Mouse (Mus musculus) forebrain, embryonic 15.5 days (tissue): ENCODE results near the gene Tbkbp1. TPM values are rescaled to one million over a fixed set of nuclear protein-coding genes. Genes with fewer than 3 reads are reported as not detected.

Source experiments
- ATAC-seq: fragments of 200-750 bp; cut with Nextera tagmentation; replicated peaks from 2 replicates; pipeline ENCODE4 v1.8.0; 2017; ENCODE audit warnings: mild to moderate bottlenecking, moderate TSS enrichment, moderate library complexity
- H3K27ac ChIP-seq: fragments of 300-500 bp; sonication (generic); replicated peaks from 2 replicates; pipeline ENCODE4 v1.5.1; 2015; ENCODE audit warnings: mild to moderate bottlenecking, inconsistent platforms
- H3K27me3 ChIP-seq: fragments of 300-500 bp; sonication (generic); 2 replicates; pipeline ENCODE4 v1.6.1; 2015; ENCODE audit warnings: inconsistent platforms
- H3K36me3 ChIP-seq: fragments of 300-500 bp; sonication (generic); 2 replicates; pipeline ENCODE4 v1.6.1; 2015; ENCODE audit warnings: mild to moderate bottlenecking, inconsistent platforms
- H3K4me1 ChIP-seq: fragments of 300-500 bp; sonication (generic); 2 replicates; pipeline ENCODE4 v1.6.1; 2015; ENCODE audit warnings: inconsistent platforms
- H3K4me2 ChIP-seq: fragments of 300-500 bp; sonication (generic); replicated peaks from 2 replicates; pipeline ENCODE4 v1.6.1; 2015; ENCODE audit warnings: mild to moderate bottlenecking, inconsistent platforms
- H3K4me3 ChIP-seq: fragments of 300-500 bp; sonication (generic); 2 replicates; pipeline ENCODE4 v1.5.1; 2015; ENCODE audit warnings: mild to moderate bottlenecking, inconsistent platforms
- H3K9ac ChIP-seq: fragments of 300-500 bp; sonication (generic); replicated peaks from 2 replicates; pipeline ENCODE4 v1.6.1; 2015; ENCODE audit warnings: mild to moderate bottlenecking, inconsistent platforms
- H3K9me3 ChIP-seq: fragments of 300-500 bp; sonication (generic); 2 replicates; pipeline ENCODE4 v1.6.1; 2016; ENCODE audit warnings: inconsistent platforms
- WGBS: fragments of 180-500 bp; shearing (Covaris S2); methylation state at CpG from one replicate; pipeline ENCODE4 v1.1.7; 2015; ENCODE audit warnings: mixed read lengths; 5-methylcytosine and 5-hydroxymethylcytosine counted together
- polyA plus RNA-seq: library from polyadenylated mRNA; unstranded; fragments of >200 nt; fragmentation: Nextera tagmentation; extraction: Ambion mirVana; gene quantifications from 2 replicates; pipeline ENCODE4 v1.2.1, GENCODE M21; 2015

Gene Tbkbp1
- polyA plus RNA-seq, 1 experiment from 2014 or later: 6.2 TPM

DNA sequence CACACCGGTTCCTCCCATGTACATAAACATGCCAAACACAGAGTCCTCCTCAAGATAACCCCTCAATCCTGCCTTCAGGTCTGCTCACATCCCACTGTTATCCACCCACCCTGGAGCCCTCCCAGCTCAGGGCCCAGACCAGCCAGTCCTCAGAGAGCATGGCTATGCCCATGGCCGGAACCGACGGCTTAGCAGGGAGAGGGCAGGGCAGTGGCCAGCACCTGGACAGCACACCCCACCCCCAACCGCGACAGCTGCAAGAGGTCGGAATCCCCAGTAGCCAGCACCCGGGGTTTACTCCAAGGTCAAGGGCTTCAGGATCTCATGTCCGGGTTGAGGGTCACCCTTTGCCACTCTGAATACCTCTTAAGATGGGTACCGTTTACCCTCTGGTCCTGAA is 31.1 kb downstream of the Tbkbp1 start:
- no peaks in the 10 kb centered on the region for H3K9me3 ChIP-seq
- H3K4me2 ChIP-seq: no peak overlapping the region
- H3K9ac ChIP-seq: no peak overlapping the region
- no peak for ATAC-seq
- H3K27ac ChIP-seq: no peak overlapping the region
- no peak overlapping the region for H3K4me3 ChIP-seq
- no peaks in the 10 kb centered on the region for H3K36me3 ChIP-seq
- H3K4me1 ChIP-seq: peaks cover 5% of the 10 kb centered on the region
- H3K27me3 ChIP-seq: peaks cover 38% of the 10 kb centered on the region
- 54% methylated on average over 10 of the region's 10 CpGs for WGBS

DNA sequence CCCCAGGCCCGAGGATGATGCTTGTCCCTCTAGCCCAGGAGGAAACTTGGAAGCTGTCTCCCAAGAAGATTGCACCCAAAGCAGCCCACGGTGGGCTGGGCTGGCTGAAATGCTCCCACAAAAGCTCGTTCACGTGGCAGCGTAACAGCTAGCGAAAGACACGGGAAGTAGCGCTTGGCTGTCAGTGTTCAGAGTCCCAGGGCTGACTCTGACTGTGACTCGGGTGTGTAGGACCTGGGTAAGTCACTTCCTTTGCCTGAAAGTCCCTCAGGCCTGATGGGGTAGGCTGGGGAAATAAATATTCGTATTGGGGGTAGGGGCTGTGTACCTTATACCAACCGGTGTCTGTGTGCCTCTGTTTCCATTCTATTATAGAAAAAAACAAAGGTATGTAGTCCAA is 35.5 kb downstream of the Tbkbp1 start:
- Histone ChIP-seq H3K4me1 (peaks cover 16% of the 10 kb centered on the region), H3K9me3 (no peaks in the 10 kb centered on the region), H3K4me2 (peak overlapping the region; percentile 52; the same call in 1 of the 2 replicates), H3K27ac (no peak overlapping the region), H3K9ac (no peak overlapping the region), H3K27me3 (peaks cover 70% of the 10 kb centered on the region), H3K36me3 (no peaks in the 10 kb centered on the region), H3K4me3 (no peak overlapping the region)
- 9% methylated on average over 11 of the region's 11 CpGs for WGBS
- no peak for ATAC-seq

DNA sequence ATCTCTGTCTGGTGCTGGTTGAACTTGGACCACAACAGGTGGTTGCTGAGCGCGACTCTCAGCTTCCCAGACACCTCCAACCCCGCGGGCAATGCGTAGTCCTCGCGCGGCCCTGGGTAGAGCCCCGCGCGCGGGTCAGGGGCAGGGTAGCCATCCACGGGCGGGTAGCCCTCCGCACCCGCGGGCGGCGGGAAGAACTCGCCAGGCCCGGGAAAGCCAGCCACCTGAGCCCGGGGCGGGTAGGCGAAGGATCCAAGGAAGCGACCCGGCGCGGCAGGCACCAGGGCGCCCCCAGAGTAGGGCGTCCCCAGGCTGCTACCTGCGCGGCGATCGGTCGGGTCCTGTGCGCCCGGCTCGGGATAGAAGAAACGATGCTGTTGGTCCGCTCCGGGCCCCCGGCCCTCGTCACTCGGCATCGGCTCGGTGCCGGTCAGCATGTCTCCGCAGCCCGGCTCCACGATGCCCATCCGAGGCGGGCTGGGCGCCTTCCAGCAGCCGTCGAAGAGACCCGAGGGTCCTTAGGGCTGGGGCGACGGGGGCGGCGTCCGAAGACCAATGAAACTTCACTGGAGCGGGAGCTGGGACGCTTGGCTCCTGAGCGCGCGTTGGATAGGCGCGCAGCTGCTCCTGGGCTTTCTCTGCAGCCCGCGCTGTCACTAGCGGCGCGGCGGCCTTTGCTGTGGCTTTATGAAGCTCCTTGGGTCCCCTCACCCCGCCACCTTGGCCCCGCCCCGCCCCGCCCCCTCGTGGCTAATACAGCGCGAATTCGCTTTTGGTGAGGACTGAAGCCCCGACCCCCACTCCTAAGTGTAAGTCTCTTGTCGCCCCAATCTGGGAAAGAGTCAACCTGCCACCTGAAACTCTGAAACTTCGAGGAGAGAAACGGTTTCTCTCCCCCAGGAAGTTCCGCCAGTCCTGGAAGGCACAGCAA is 36.4 kb downstream of the Tbkbp1 start, which contains the start of gene Tbx21:
TSS of gene Tbx21 (minus strand) at position 661 of the 931 bp plus-strand sequence.
- Histone ChIP-seq H3K4me2 (peak within 1 kb of the TSS; percentile 52), H3K9ac (no peak within 1 kb of the TSS), H3K9me3 (no peaks in the 10 kb centered on the region), H3K4me1 (peaks cover 16% of the 10 kb centered on the region), H3K27ac (no peak within 1 kb of the TSS), H3K36me3 (no peaks in the 10 kb centered on the region), H3K4me3 (peak within 1 kb of the TSS; percentile 35), H3K27me3 (peaks cover 70% of the 10 kb centered on the region)
- WGBS: under 1% methylated on average over 87 of the region's 87 CpGs
- no peak for ATAC-seq

DNA sequence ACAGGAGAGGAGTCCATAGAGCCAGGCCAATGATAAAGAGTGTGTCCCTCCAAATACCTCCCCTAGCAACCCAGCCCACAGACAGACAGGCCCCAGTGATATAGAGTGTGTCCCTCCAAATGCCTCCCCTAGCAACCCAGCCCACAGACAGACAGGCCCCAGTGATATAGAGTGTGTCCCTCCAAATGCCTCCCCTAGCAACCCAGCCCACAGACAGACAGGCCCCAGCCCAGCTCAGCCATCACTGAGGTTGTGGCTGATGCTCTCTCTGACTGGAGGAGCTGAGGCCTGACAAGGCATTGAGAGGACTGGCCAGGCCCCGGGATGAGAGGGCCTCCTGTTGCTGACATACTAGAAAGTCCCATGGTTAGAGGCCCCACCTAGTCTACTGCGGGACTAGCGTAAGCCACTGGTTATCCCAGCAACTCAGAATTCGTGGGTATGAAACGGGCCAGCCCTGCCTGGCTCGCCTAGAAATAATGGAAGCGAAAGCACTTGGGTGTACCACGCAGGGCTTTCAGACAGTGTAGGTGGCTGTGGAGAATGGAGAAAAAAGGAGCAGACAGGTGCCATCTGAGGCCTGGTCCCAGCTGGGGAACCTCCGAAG is 38.7 kb downstream of the Tbkbp1 start:
- 74% methylated on average over 9 of the region's 9 CpGs for WGBS
- peaks cover 53% of the 10 kb centered on the region for H3K27me3 ChIP-seq
- H3K36me3 ChIP-seq: no peaks in the 10 kb centered on the region
- ATAC-seq: no peak
- H3K9ac ChIP-seq: no peak overlapping the region
- no peaks in the 10 kb centered on the region for H3K9me3 ChIP-seq
- peaks cover 16% of the 10 kb centered on the region for H3K4me1 ChIP-seq
- no peak overlapping the region for H3K4me2 ChIP-seq
- H3K27ac ChIP-seq: no peak overlapping the region
- H3K4me3 ChIP-seq: no peak overlapping the region

DNA sequence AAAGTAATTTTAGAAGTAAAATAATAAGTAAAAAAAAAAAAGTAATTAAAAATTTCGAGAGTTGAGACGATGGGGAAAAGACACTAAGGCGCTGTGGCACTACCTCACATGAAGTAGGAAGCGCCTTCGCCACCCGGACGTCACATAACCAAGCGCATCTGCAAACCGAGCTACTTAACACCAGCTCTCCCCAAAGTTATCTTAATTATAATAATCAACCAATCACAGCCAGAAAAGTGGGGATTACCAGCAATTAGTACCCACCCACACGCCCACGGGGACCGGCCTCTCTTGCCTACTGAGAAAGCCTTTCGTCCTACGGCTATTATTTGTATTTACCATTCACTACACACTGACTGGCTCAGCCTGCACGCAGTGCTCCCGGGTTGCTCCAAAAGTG is 42.3 kb downstream of the Tbkbp1 start:
- ATAC-seq: no peak
- 57% methylated on average over 16 of the region's 16 CpGs for WGBS

DNA sequence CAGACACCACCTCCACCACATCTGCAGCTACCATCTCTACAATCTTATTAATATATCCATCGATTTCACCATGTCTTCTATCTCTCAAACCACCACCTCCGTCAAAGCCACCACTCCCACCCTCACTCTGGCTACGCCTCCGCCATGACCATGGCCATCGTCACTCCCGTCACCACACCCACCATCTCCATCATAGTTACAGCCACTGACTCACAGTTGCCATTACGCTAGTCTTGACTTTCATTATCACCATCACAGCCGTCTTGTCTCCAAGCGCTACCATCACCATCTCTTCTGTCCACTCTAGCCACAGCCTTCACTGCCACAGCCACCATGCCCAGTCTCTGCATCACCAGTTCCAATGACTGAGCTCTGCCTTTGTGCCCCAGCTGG is 47.2 kb downstream of the Tbkbp1 start:
- Histone ChIP-seq H3K4me1 (no peaks in the 10 kb centered on the region), H3K4me3 (no peak overlapping the region), H3K27me3 (peaks cover 8% of the 10 kb centered on the region; the same call in 1 of the 2 replicates), H3K9ac (no peak overlapping the region), H3K36me3 (no peaks in the 10 kb centered on the region), H3K27ac (no peak overlapping the region), H3K9me3 (no peaks in the 10 kb centered on the region), H3K4me2 (no peak overlapping the region)
- WGBS: 97% methylated on average over 9 of the region's 9 CpGs
- no peak for ATAC-seq

More for the DNA sequence above, 42.3 kb downstream of the Tbkbp1 start:
- Histone ChIP-seq H3K4me1 (peaks cover 1% of the 10 kb centered on the region; the same call in 1 of the 2 replicates), H3K4me2 (no peak overlapping the region), H3K27me3 (peaks cover 19% of the 10 kb centered on the region), H3K9me3 (no peaks in the 10 kb centered on the region), H3K4me3 (no peak overlapping the region), H3K36me3 (no peaks in the 10 kb centered on the region), H3K27ac (no peak overlapping the region), H3K9ac (no peak overlapping the region)

DNA sequence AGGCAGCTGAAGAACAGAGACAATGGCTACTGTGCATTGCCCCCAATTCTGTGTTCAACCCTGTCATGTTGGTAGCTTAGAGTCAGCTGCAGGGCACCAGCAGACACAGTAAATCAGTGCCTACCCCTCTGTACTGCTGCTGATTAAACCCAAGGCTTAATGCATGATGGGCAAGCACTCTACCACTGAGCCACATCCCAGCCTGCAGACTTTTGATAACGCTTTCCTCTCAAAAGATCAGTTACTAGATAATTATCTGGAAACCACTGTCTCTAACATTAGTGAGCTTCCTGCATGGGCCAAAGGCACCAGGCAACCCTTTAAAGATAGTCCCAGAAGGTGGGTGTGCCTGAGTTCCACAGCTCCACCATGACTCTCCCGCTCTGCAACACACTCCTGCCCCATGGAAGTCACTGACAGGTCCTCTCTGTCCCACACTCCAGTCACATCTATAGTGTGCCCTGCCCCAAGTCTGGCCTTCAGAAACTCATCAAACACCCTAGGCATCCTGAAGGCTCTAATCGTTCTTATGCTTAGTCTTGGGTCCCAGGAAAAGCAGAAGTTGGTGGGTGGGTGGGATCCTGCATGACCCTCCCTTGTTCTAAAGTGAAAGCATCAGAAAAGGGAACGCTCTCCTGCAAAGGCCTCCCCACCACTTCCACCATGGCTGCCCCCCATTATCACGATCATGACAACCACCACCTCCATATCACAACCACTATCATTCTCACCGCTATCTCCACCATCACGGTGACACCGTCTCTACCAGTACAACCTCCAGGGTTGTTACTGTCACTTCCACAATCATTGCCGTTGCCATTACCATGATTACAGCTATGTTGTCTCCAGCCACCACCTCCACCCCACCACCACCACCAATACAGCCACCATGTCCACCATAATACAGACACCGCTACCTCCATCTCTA is 47.9 kb downstream of the Tbkbp1 start:
- Histone ChIP-seq H3K27me3 (peaks cover 12% of the 10 kb centered on the region; the same call in 1 of the 2 replicates), H3K9ac (no peak overlapping the region)
- WGBS: 97% methylated on average over 10 of the region's 10 CpGs

DNA sequence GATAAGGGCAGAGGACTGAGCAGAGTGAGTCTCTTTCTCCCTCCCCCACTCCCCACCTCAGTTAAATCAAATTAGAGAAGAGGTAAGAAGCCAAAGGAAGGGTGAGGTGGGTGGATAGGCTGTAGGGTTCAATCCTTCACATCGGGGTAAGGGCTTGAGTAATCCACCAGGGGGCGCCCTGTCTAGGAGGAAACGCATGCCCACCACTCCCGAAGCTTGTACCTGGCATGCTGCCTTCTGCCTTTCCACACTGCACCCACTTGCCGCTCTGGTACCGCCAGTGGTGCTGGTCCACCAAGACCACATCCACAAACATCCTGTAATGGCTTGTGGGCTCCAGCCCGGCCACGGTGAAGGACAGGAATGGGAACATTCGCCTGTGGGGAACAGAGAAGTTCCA is 49.6 kb downstream of the Tbkbp1 start:
- H3K4me2 ChIP-seq: no peak overlapping the region
- no peak for ATAC-seq
- no peaks in the 10 kb centered on the region for H3K9me3 ChIP-seq
- WGBS: 22% methylated on average over 9 of the region's 9 CpGs
- H3K4me3 ChIP-seq: no peak overlapping the region
- no peaks in the 10 kb centered on the region for H3K4me1 ChIP-seq
- H3K27ac ChIP-seq: no peak overlapping the region
- no peak overlapping the region for H3K9ac ChIP-seq
- no peaks in the 10 kb centered on the region for H3K36me3 ChIP-seq
- peaks cover 20% of the 10 kb centered on the region; the same call in 1 of the 2 replicates for H3K27me3 ChIP-seq

More for the DNA sequence above, 47.9 kb downstream of the Tbkbp1 start:
- H3K4me2 ChIP-seq: no peak overlapping the region
- no peaks in the 10 kb centered on the region for H3K9me3 ChIP-seq
- no peak for ATAC-seq
- H3K36me3 ChIP-seq: no peaks in the 10 kb centered on the region
- no peaks in the 10 kb centered on the region for H3K4me1 ChIP-seq
- H3K4me3 ChIP-seq: no peak overlapping the region
- H3K27ac ChIP-seq: no peak overlapping the region

DNA sequence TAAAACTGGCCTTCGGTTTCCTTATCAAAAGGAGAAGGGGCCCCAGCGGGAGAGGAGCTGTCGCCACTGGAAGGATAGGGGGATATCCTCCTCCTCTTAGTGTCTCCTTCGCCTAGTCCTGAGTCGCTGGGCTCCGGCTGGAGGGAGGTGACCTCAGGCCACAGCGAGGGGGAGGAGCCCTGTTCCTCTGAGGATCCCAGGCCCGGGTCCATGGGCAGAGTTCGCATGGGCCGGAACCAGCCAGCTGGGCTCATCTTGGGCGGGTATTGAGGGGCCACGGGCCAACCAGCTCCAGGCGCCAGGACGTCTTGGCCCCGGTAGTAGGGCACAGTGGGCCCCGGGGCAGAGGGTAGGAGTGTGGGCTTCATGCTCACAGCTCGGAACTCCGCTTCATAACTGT is 52.5 kb downstream of the Tbkbp1 start:
- Histone ChIP-seq H3K4me3 (no peak overlapping the region), H3K27ac (no peak overlapping the region), H3K4me2 (no peak overlapping the region), H3K36me3 (no peaks in the 10 kb centered on the region), H3K9me3 (no peaks in the 10 kb centered on the region), H3K27me3 (peaks cover 20% of the 10 kb centered on the region; the same call in 1 of the 2 replicates), H3K9ac (no peak overlapping the region), H3K4me1 (no peaks in the 10 kb centered on the region)
- 26% methylated on average over 18 of the region's 18 CpGs for WGBS
- no peak for ATAC-seq

DNA sequence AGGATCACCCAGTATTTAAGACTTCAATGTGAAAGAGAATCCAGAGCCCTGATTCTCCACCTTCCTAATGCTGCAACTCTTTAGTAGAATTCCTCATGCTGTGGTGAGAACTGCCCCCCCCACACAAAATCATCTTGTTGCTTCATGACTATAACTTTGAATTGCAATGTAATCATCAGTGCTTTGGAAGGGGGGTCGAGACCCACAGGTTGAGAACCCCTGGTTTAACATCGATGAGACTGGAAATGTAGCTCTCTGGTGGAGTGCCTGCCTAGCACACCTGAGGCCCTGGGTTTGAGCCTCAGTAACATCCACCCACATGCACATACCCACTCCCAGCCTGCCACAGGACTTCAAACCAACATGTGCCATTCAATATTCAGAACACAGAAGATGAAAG is 56.7 kb downstream of the Tbkbp1 start:
- no peaks in the 10 kb centered on the region for H3K4me1 ChIP-seq
- H3K36me3 ChIP-seq: no peaks in the 10 kb centered on the region
- 70% methylated on average over 2 of the region's 2 CpGs for WGBS
- H3K27me3 ChIP-seq: peaks cover 14% of the 10 kb centered on the region; the same call in 1 of the 2 replicates
- H3K4me2 ChIP-seq: no peak overlapping the region
- no peak overlapping the region for H3K27ac ChIP-seq
- no peaks in the 10 kb centered on the region for H3K9me3 ChIP-seq
- H3K4me3 ChIP-seq: no peak overlapping the region
- no peak for ATAC-seq
- H3K9ac ChIP-seq: no peak overlapping the region

DNA sequence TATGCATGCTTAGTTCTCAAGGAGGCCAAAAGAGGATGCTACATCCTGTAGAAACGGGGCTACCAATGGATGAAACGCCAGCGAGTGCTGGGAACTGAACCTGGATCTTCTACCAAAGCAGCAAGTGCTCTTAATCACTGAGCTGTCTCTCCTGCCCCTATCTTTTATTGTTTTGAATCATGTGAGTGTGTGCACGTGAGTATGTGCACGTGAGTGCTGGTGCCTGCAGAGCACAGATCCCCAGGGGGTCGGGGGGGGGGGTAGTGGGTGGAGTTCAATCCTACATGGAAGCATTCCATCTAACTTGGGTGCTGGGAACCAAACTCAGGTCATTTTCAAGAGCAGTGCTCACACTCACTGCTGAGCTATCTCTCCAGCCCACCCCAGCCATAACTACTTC is 64.9 kb downstream of the Tbkbp1 start:
- no peaks in the 10 kb centered on the region for H3K27me3 ChIP-seq
- H3K9me3 ChIP-seq: no peaks in the 10 kb centered on the region
- no peak overlapping the region for H3K4me2 ChIP-seq
- H3K4me1 ChIP-seq: no peaks in the 10 kb centered on the region
- WGBS: 75% methylated on average over 6 of the region's 6 CpGs
- H3K36me3 ChIP-seq: no peaks in the 10 kb centered on the region
- H3K27ac ChIP-seq: no peak overlapping the region
- H3K9ac ChIP-seq: no peak overlapping the region
- H3K4me3 ChIP-seq: no peak overlapping the region
- no peak for ATAC-seq
